10 mouse cellular contexts compared by ENCODE assay signal in the genomic region with DNA sequence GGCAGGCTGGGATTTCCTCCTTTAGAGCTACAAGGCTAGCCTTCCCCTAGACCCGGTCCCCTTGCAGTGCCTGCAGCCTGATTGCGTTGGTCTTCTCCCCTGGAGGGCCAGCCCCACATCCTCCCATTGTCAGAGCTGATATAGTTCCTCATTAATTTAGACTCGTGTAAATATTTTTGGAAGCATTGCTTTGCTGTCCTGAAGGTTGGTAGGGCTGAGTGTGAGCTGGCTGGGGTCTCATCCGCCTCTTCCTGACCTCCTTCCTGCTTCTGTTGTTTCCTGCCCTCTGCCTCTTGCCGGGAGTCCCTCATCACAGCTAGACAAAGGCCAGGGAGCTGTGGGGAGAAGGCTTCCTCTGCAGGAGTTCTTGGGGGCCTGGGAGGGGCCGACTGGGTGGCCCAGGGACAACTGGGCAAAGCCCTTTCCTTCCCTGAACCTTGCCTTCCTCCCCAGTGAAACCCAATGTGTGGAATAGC. TPM values are rescaled to one million over a fixed set of nuclear protein-coding genes. Genes with fewer than 3 reads are reported as not detected.
DNase-seq lines count a peak whose midpoint lies in the region; ATAC-seq lines count a peak whose summit lies in the region.
"Had no signal": no experiment of that assay in that cellular context is flagged by ENCODE, and none has a peak within 500 bp of the region (broad histone marks: within the 10 kb centered on the region; RNA-seq: fewer than 3 reads in every experiment).

No protein-coding gene starts in this region.

- H3K9me3 ChIP-seq in hindbrain, embryonic 10.5 days, result no peaks in the 10 kb centered on the region
- no peaks in the 10 kb centered on the region for H3K9me3 ChIP-seq in hindbrain, embryonic 11.5 days (ENCODE audit: control insufficient read depth, low read length)
- no peaks in the 10 kb centered on the region for H3K9me3 ChIP-seq in kidney, embryonic 15.5 days (replicated peaks)
- H3K9me3 ChIP-seq: limb, embryonic 12.5 days had no signal

- H3K27ac ChIP-seq in hindbrain, embryonic 10.5 days, result peak overlapping the region; percentile 12; the same call in 1 of the 2 replicates
- H3K27ac ChIP-seq in hindbrain, embryonic 11.5 days (ENCODE audit: low read depth, low read length), result no peak overlapping the region
- peak overlapping the region; percentile 80 for H3K27ac ChIP-seq in kidney, embryonic 15.5 days
- H3K27ac ChIP-seq: limb, embryonic 12.5 days had no signal

- H3K9ac ChIP-seq in hindbrain, embryonic 11.5 days (ENCODE audit: low read depth, low read length), result no peak overlapping the region
- H3K9ac ChIP-seq in kidney, embryonic 15.5 days, result no peak overlapping the region
- H3K9ac ChIP-seq: limb, embryonic 12.5 days had no signal

- WGBS in hindbrain, embryonic 10.5 days, result 50% methylated on average over 6 of the region's 6 CpGs
- 41% methylated on average over 6 of the region's 6 CpGs for WGBS in hindbrain, embryonic 11.5 days
- 29% methylated on average over 6 of the region's 6 CpGs for WGBS in kidney, embryonic 15.5 days

- intact Hi-C loops in left cerebral cortex, postnatal 4 days (cut with DNase I), result loop anchor here (10.0 kb wide), 1 partner anchor 1335 kb away; no protein-coding TSS in a partner anchor

- no peak for ATAC-seq in hindbrain, embryonic 11.5 days (ENCODE audit: low FRiP score)
- peak; percentile 63 for ATAC-seq in kidney, embryonic 15.5 days (replicated peaks; ENCODE audit: low FRiP score)
- ATAC-seq: CD4-positive, CD25-positive, alpha-beta regulatory T cell, adult 4 months had no signal

- no peaks in the 10 kb centered on the region for H3K36me3 ChIP-seq in hindbrain, embryonic 10.5 days
- no peaks in the 10 kb centered on the region for H3K36me3 ChIP-seq in hindbrain, embryonic 11.5 days (ENCODE audit: control insufficient read depth, insufficient read depth, low read length)
- H3K36me3 ChIP-seq in kidney, embryonic 15.5 days, result no peaks in the 10 kb centered on the region
- H3K36me3 ChIP-seq: limb, embryonic 12.5 days had no signal

- no peak overlapping the region for H3K4me3 ChIP-seq in hindbrain, embryonic 10.5 days
- no peak overlapping the region for H3K4me3 ChIP-seq in hindbrain, embryonic 11.5 days (ENCODE audit: low read depth, low read length)
- no peak overlapping the region for H3K4me3 ChIP-seq in kidney, embryonic 15.5 days (replicated peaks)
- H3K4me3 ChIP-seq: limb, embryonic 12.5 days had no signal

- no peak overlapping the region for H3K4me2 ChIP-seq in hindbrain, embryonic 11.5 days (replicated peaks; ENCODE audit: low read depth, low read length)
- H3K4me2 ChIP-seq in kidney, embryonic 15.5 days, result no peak overlapping the region
- H3K4me2 ChIP-seq: limb, embryonic 12.5 days had no signal

- H3K4me1 ChIP-seq in hindbrain, embryonic 10.5 days (replicated peaks), result peaks cover 23% of the 10 kb centered on the region
- H3K4me1 ChIP-seq in hindbrain, embryonic 11.5 days (replicated peaks; ENCODE audit: control insufficient read depth, insufficient read depth, low read length), result no peaks in the 10 kb centered on the region
- H3K4me1 ChIP-seq in kidney, embryonic 15.5 days, result 0 out of 2 replicates have a peak, but pooled peaks cover 12% of the 10 kb centered on the region
- H3K4me1 ChIP-seq: limb, embryonic 12.5 days had no signal

- no peaks in the 10 kb centered on the region for H3K27me3 ChIP-seq in hindbrain, embryonic 10.5 days (ENCODE audit: insufficient read depth, poor library complexity, severe bottlenecking)
- H3K27me3 ChIP-seq in hindbrain, embryonic 11.5 days (ENCODE audit: control insufficient read depth, insufficient read depth, low read length), result no peaks in the 10 kb centered on the region
- no peaks in the 10 kb centered on the region for H3K27me3 ChIP-seq in kidney, embryonic 15.5 days

- DNase-seq in hindbrain, embryonic 10.5 days (ENCODE audit: low spot score), result no peak
- DNase-seq in hindbrain, embryonic 11.5 days (ENCODE audit: low spot score), result no peak
- DNase-seq in heart, adult 9 months (ENCODE audit: low spot score in 2 of 2), result peak; percentile 64 to 90
- peak; percentile 73 for DNase-seq in lung, postnatal 10 days
- DNase-seq in layer of hippocampus, adult 8-10 months (ENCODE audit: low spot score in 2 of 2), result no peak
- DNase-seq in yolk sac, embryonic 10.5 days (ENCODE audit: low spot score), result no peak
- DNase-seq in left cerebral cortex, postnatal 4 days, result no peak

RNA-seq across cellular contexts. Expression of gene Aplnr, which starts 6.5 kb away (rescaled TPM):
- 38.9 and 41.7 TPM in 2 replicates for polyA plus RNA-seq in hindbrain, embryonic 10.5 days (2016; fragmentation: Nextera tagmentation; extraction: Ambion mirVana)
- polyA plus RNA-seq in hindbrain, embryonic 11.5 days (2014; fragmentation: Nextera tagmentation; extraction: Ambion mirVana), result 36.6 and 37.3 TPM in 2 replicates
- polyA plus RNA-seq in kidney, embryonic 15.5 days (2015; fragmentation: Nextera tagmentation; extraction: Ambion mirVana), result 94.6 and 104 TPM in 2 replicates
- total RNA-seq in layer of hippocampus, adult 8-10 months (2022), result 1 to 10 TPM in 1 of 4 experiments, under 1 TPM in 3; 0.13 to 1.4 (median 0.59) TPM
- total RNA-seq in left cerebral cortex, postnatal 4 days (2021), result 10 to 100 TPM; 27.9 to 28.4 TPM
- polyA plus RNA-seq: CD4-positive, CD25-positive, alpha-beta regulatory T cell, adult 4 months had no signal

Comparison
In these comparisons a context has a peak if more than half of its experiments do, and no peak if none do; other contexts are left out.
1. DNase-seq: peak in heart, adult 9 months (2 of 2) and lung, postnatal 10 days (single experiment); none in hindbrain, embryonic 10.5 days (single experiment), hindbrain, embryonic 11.5 days (single experiment), layer of hippocampus, adult 8-10 months (0 of 2), yolk sac, embryonic 10.5 days (single experiment) and left cerebral cortex, postnatal 4 days (single experiment).